Mouse (Mus musculus) lung, adult 2 months (tissue): ENCODE results near the gene 6030468B19Rik.

ENCODE experiments used
- CTCF ChIP-seq: fragments of 200-500 bp; IDR thresholded peaks from 2 replicates; pipeline ENCODE4 v1.5.1; 2011; ENCODE audit warnings: mild to moderate bottlenecking, low read length, control low read depth; ENCODE audit not compliant: insufficient read depth
- POLR2A ChIP-seq: fragments of 200-500 bp; IDR thresholded peaks from 2 replicates; pipeline ENCODE4 v1.6.1; 2011; ENCODE audit warnings: low read depth, mild to moderate bottlenecking, control low read depth, low read length, borderline replicate concordance; ENCODE audit errors: extremely low read depth

GRCm38 (mm10) chr11:117823411-117823810 is 26.0 kb downstream of the 6030468B19Rik start:
- TF ChIP-seq POLR2A: no peak
- TF ChIP-seq CTCF: no peak
